Mouse (Mus musculus) ovary, adult 18-20 months (tissue): ENCODE data around the gene Ifngr2.

Source experiments
- DNase-seq: peaks from one replicate; pipeline ENCODE4 v3.0.0; 2022; ENCODE audit warnings: low spot score, mixed read lengths

The Ifngr2 gene

GRCm38 (mm10) chr16:91536372-91536771 is 10.5 kb upstream of the Ifngr2 start:
- no peak for DNase-seq

GRCm38 (mm10) chr16:91537065-91537464 is 9.8 kb upstream of the Ifngr2 start:
- DNase-seq: no peak

DNA sequence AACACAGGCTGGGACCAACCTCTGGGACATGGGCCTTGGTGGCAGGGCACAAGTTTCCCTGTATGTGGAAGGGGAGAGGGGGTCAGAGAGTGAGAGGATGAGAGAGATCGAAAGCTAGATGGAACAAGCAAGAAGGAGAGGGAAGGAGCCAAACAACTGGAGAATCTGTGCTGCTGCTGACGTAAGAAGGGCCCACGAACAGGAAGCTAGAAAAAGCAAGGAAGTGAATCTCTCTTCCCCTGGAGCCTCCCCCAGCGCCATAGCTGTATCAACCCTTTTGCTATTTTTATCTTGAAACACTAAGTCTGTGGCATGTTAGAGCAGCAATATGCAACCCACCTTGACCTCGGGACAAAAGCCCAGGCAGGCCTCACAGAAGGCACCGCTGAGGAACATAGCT is 8.8 kb upstream of the Ifngr2 start:
- DNase-seq: no peak

GRCm38 (mm10) chr16:91538513-91538912 is 8.4 kb upstream of the Ifngr2 start:
- DNase-seq: no peak

DNA sequence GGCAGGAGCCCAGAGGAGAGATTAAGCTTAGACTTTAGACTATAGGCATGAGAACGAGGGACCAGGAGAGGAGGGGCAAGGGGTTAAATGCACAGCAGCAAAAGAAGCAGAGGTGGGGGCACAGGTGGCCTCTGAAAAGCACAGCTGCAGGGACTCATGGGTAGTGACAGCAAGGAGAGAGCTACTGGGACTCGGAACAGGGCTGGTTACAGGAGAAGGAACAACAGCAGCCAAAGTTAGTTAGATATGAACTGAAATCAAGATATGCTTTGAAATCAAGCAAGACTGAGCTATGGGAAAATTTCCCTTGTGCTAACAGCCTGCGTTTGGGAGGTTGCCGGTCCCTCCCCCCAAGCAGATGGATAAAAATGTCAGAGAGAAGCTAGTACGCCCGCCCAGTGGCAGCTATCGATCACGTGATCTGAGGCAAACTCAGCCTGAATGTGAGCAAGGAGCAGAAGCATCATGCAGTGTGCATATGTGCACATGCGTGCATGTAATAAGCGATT is 5.2 kb upstream of the Ifngr2 start:
- no peak for DNase-seq

- DNase-seq: no peak
These were observed 3.3 kb upstream of the Ifngr2 start for GRCm38 (mm10) chr16:91543619-91544018.

DNA sequence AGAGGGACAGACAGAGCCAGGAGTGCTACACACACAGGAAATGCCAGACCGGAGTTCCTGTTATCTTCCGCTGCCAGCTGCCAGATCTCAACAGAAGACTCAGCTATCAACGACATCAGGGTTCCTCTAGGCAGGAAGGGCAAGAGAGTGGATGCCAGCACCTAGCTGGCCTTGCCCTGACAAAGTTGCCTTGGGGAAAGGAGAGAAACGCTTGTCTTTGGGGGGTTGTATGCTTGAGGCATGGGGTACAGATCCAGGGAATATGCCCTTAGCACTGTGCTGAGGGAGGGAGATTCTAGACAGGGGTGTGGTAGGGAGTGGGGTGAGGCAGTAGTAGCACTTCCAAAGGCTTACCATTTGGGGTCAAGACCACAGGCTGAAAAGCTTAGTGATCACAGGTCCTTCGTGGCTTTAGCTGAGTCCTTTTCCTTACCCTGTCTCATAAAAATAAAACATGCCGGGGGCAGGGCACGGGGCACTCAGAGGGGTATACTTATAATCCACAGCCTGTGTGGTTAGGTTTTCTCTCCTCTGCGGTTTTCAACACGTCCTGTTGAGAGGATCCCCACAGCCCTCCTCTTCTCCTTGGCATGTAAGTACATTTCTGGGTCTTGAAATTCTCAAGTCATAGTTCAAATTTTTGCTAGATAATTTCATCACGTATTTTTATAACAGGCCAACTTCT is 1.1 kb upstream of the Ifngr2 start:
- no peak for DNase-seq

GRCm38 (mm10) chr16:91546391-91546835 is 459 bp upstream of the Ifngr2 start:
- DNase-seq: no peak

DNA sequence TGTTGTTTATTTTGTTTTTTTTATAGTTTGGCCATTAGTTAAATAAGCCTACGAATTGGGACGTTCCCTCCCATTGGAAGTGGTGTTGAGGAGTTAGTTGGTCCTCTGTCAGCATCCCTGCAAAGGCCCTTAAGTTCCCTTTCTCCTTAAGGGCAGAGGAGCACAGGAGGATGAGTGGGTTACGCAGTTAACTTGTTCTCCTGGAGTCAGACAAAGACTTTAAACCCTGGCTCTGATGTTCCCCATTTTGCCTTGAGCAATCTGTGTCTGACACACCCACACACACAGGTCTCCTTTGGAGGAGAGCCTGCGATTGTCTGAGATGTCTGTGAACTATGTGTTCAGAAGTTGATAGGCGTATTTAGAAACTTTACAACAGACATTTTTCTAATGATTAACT is 1.1 kb downstream of the Ifngr2 start:
- DNase-seq: no peak

DNA sequence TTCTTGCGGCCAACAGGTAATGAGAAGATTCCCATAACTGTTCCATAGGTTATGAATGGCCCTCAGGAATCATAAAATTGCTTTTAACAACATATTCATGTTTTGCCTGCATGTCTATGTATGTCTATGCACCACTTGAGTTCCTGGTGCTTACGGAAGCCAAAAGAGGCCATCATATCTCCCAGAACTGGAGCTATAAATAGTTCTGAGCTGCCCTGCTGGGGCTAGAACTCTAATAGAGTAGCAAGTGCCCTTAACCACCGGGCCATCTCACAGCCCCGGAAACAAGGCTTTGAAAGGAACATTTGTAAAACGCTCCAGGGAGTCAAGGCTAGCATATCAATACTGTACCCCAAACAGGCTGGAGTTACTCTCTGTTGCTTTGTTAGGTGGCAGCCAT is 1.7 kb downstream of the Ifngr2 start:
- DNase-seq: no peak

DNA sequence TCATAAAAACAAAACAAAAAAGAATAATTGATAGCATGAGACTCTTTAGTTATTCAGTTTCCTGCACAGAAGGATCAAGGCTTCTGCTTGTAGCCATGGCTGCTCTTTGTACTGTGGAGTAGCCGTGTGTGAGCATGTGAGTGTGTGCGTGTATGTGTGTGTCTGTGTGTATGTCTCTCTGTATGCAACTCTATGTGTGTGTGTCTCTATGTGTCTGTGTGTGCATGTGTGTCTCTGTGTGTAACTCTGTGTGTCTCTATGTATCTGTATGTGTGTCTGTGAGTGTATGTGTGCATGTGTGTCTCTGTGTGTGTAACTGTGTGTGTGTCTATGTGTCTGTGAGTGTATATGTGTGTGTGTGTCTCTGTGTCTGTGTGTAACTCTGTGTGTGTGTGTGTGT is 2.1 kb downstream of the Ifngr2 start:
- DNase-seq: no peak

- DNase-seq: no peak
These were observed 2.7 kb downstream of the Ifngr2 start for GRCm38 (mm10) chr16:91549616-91550015.

DNA sequence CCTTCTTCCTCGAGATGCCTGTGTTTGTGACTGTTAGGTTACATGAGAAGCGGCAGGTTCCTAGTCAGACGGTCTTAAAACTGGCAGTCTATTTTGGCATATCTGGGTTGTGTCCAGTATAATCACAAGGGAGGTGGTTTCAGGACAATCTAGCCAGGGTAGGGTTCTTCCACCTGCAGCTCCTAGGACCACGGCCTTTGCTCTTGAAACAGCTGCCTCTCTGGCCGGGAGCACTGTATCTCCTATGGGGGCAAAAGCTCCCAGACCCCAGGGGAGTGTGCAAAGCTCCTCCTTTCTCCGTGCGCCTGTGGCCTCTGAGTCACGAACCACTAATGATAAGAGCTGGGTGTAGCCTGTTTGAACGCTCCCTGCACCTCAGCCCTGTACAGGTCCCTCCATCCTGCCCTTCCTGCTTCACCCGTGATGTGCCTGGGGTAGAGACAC is 4.2 kb downstream of the Ifngr2 start:
- no peak for DNase-seq

DNA sequence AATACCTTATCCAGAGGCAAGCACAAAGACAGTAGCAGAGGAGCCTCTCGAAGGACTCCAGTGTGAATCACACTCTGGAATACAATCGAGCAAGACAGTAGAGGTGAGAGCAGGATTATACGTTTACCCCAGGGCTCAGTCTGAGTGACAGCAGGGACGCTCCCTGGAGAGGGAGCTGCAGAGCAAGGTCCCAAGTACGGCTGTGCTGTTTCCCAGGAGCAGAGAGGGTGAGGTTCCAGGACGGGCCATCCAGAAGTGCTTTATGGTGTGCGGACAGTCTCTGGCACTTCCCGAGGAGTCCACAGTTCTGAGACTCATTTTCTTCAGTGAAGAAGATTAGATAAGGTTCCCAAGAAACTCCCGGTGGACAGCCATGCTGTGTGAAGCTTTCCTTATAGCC is 5.2 kb downstream of the Ifngr2 start:
- DNase-seq: no peak

- peak; percentile 41 for DNase-seq
These were observed 6.8 kb downstream of the Ifngr2 start for GRCm38 (mm10) chr16:91553625-91554024.

GRCm38 (mm10) chr16:91555017-91555605 is 8.2 kb downstream of the Ifngr2 start:
- DNase-seq: no peak

- no peak for DNase-seq
These were observed 9.8 kb downstream of the Ifngr2 start for GRCm38 (mm10) chr16:91556659-91557058.

DNA sequence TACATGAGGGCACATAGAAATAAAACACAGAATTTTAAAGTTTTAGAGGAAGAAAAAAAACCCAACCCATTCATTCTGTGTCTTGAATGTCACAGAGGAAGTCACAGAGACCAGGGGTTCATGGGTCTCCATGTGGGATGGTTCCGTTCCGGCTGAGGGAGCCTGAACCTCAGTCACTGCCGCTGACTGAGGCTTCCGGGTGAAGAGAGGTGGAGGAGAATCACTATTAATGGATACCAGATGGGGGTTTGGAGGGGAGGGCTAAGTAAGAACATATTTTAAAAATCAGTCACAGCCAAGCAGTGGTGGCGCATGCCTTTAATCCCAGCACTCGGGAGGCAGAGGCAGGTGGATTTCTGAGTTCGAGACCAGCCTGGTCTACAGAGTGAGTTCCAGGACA is 10.3 kb downstream of the Ifngr2 start:
- no peak for DNase-seq

DNA sequence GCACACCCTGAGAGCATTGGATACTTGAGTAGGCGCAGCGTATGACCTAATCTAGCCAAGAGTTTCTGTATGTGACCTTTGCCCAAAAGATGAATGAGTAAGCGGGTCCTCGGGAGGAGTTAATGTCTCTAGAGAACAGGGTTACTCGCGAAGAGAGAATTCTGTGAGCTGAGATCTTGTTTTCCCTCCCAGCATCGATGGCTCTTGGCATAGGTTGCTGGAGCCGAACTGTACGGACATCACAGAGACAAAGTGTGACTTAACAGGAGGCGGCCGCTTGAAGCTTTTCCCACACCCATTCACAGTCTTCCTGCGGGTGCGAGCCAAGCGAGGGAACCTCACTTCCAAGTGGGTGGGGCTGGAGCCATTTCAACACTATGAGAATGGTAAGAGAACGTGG is 10.8 kb downstream of the Ifngr2 start:
- DNase-seq: no peak

GRCm38 (mm10) chr16:91561099-91561498 is 14.2 kb downstream of the Ifngr2 start:
- no peak for DNase-seq

DNA sequence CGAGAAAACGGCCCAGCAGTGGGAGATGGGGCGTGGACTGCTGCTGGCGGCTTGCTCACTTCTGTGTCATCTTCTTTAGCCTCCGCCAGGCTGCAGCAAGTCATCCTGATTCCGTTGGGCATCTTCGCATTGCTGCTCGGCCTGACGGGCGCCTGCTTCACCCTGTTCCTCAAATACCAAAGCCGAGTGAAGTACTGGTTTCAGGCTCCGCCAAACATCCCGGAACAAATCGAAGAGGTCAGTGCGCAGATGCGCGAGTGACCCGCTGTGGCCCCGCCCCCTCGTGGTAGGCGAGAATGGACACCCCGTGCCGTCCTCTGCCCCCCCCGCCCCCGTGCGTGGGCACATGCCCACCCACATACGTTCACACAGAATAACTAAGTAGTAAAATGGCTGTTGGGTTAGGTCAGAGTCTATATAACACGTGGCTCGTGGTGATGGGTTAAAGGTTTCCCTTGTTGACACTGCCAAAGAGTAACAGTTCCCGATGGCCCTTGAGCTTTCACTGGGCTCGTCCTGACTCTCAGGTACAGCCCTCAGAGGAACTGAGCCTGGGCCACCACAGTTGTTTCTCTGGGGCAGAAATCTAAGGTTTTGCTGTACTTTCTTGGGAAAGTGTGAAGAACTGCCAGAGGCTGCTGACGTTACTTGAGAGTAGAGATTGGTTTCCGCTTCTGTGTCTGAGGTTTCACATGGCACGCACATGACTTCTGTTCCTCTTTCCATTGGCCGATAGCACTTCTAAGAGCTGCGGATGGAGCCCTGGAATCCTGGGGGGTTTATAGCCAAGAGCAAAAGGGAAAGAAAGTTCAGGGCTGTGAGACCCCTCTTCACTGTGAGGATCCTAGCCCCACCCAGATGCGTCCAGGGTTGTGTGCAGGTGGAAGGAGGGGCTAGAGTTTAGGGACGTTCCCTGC is 14.9 kb downstream of the Ifngr2 start:
- no peak for DNase-seq

DNA sequence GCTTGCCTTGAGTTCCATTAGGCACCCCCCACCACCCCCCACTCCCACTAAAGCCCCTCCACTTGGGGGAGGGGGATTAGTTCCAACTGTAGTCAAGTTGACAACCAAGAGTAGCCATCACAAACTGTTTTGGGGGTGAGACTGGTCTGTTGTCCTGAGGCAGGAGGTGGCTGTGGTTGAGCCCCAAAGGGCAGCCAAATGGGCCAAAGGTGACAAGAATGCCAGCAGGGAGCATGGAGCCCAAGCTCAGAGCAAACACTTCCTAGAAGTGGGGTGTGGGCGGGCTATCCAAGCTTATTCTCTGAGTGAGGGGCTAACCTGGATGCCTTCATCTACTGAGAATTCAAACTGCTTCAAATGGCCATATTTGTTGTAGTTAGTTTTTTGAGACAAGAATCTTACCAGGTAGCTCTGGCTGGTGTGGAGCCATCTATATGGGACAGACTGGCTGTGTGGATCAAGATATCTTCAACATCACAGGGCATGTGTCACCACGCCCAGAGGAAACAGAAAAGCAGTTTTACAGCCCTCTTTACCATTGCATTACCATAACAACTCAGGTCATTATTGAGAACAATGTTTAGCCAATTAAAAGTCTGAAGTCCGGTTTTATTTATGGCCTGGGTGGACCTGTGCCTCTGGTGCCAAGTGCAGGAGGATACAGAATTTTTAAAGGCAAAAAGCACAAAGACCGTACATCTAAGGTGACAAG is 17.9 kb downstream of the Ifngr2 start:
- DNase-seq: no peak
